Mouse (Mus musculus) limb, embryonic 10.5 days (tissue): Measurements from ENCODE around the gene Pla2g4b. TPM values are rescaled to one million over a fixed set of nuclear protein-coding genes. Genes with fewer than 3 reads are reported as not detected.

Experiments
- DNase-seq: peaks from one replicate; pipeline ENCODE4 v3.0.0-alpha.2; 2017; ENCODE audit warnings: low spot score
- H3K27ac ChIP-seq: fragments of 300-500 bp; sonication (generic); 2 replicates; pipeline ENCODE4 v1.5.1; 2016; ENCODE audit warnings: mild to moderate bottlenecking
- H3K27me3 ChIP-seq: fragments of 300-500 bp; sonication (generic); 2 replicates; pipeline ENCODE4 v1.6.1; 2016; ENCODE audit warnings: low read depth, mild to moderate bottlenecking; ENCODE audit not compliant: poor library complexity, severe bottlenecking
- H3K36me3 ChIP-seq: fragments of 300-500 bp; sonication (generic); 2 replicates; pipeline ENCODE4 v1.6.1; 2016; ENCODE audit warnings: mild to moderate bottlenecking, moderate library complexity
- H3K4me1 ChIP-seq: fragments of 300-500 bp; sonication (generic); 2 replicates; pipeline ENCODE4 v1.6.1; 2016
- H3K4me3 ChIP-seq: fragments of 300-500 bp; sonication (generic); 2 replicates; pipeline ENCODE4 v1.5.1; 2016; ENCODE audit warnings: mild to moderate bottlenecking, moderate library complexity
- H3K9me3 ChIP-seq: fragments of 300-500 bp; sonication (generic); replicated peaks from 2 replicates; pipeline ENCODE4 v1.6.1; 2016; ENCODE audit warnings: mild to moderate bottlenecking
- WGBS: fragments of 180-500 bp; shearing (Covaris S2); methylation state at CpG from one replicate; pipeline ENCODE4 v1.1.7; 2016; 5-methylcytosine and 5-hydroxymethylcytosine counted together
- polyA plus RNA-seq: library from polyadenylated mRNA; unstranded; fragments of >200 nt; fragmentation: Nextera tagmentation; extraction: Ambion mirVana; gene quantifications from 2 replicates; pipeline ENCODE4 v1.2.1, GENCODE M21; 2016

The Pla2g4b gene
- polyA plus RNA-seq, 1 experiment from 2014 or later, result 3.9 TPM

DNA sequence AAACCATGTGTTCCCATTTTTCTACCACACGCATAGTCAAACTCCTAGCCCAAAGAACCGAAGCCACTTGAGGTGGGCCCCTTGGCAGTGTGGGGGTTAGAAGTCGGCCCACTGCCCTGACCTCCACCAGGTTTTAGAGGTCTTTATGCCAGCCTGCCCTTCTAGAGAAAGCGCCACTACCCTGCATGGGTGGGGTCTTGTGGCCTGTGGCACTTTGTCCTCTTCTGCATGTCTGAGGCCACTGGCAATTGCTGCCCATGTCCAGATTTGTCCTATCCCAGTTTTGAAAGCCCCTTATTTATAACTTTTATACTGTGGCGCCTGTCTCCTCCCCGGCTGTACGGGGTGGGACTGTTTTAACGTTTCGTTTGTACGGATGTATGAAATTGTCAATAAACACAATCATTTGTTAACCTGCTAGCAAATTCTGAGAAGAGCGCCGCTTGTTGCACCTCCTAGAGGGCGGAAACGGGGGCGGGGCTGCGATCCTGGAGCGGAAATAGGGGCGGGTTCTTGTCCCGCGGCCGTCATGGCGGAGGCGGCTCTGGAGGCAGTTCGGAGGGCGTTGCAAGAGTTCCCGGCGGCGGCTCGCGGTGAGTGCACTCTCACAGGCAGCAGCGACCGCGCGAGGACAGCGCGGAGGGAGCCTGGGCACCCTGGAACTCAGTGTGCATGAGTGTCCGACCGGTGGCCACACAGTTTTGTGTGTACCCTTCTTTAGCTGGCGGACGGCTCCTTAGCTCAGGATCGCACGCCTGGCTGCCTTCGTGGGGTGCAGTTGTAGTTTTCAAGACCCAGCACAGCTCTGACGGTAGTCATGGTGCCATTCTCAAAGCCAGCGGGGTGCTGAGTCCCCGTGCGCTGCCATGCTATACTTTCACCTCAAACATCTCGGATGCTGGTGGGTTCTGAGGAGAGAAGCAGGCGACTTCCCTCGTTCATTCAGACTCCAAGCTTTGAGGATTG, 6.0 kb upstream of the Pla2g4b start, which contains the start of the genes Jmjd7 and Gm28042:
Jmjd7 (plus strand) TSS at position 500 of the 966 bp plus-strand sequence.
Gm28042 (plus strand) TSS at position 510 of the 966 bp plus-strand sequence.
- H3K36me3 ChIP-seq, result peaks cover 66% of the 10 kb centered on the region
- peak within 1 kb of the TSS; percentile 88 for H3K4me3 ChIP-seq
- H3K27ac ChIP-seq, result peak within 1 kb of the TSS; percentile 93
- DNase-seq, result peak; percentile 93
- H3K9me3 ChIP-seq, result no peaks in the 10 kb centered on the region
- H3K4me1 ChIP-seq, result peaks cover 20% of the 10 kb centered on the region
- H3K27me3 ChIP-seq, result no peaks in the 10 kb centered on the region
- WGBS, result 6% methylated on average over 50 of the region's 50 CpGs

DNA sequence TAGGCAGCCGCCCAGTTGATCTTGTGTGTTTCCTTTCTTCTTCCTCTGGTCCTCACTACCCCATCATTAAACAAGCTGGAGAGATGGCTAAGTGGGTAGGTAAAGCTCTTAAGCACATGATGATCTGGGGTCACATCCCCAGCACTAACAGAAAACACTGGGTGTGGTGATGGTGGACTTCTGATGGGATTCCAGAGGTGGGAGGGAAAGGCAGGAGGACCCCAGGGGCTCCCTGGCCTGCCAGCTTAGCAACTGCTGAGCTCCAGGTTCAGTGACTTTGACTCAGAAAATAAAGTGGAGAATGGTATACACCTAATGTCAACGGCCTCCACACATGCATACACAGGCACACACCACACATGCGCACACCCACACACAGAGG, 5.3 kb upstream of the Pla2g4b start:
- H3K27me3 ChIP-seq, result no peaks in the 10 kb centered on the region
- DNase-seq, result no peak
- peaks cover 22% of the 10 kb centered on the region for H3K4me1 ChIP-seq
- H3K36me3 ChIP-seq, result peaks cover 66% of the 10 kb centered on the region
- H3K9me3 ChIP-seq, result no peaks in the 10 kb centered on the region
- WGBS, result 50% methylated on average over 3 of the region's 3 CpGs
- peak overlapping the region; percentile 88 for H3K4me3 ChIP-seq
- peak overlapping the region; percentile 93 for H3K27ac ChIP-seq

DNA sequence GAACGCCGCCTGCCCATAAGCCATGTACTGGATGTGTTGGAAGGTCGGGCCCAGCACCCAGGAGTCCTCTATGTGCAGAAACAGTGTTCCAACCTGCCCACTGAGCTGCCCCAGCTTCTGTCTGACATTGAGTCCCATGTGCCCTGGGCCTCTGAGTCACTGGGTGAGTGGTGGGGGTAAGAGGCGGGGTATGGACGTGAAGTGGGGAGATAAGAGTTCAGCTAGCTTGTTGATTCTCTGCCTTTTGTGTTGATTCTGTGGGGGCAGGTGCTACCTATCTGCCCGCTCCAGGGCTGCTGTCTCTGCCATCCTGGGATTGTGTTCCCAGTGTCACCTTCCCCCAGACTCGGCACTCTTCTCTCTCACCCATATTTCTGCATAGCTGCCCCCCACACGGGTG, 2.8 kb upstream of the Pla2g4b start:
- Histone ChIP-seq H3K4me1 (peaks cover 22% of the 10 kb centered on the region), H3K27ac (no peak overlapping the region), H3K27me3 (no peaks in the 10 kb centered on the region), H3K36me3 (peaks cover 68% of the 10 kb centered on the region), H3K9me3 (no peaks in the 10 kb centered on the region), H3K4me3 (no peak overlapping the region)
- no peak for DNase-seq
- WGBS, result 92% methylated on average over 8 of the region's 8 CpGs

DNA sequence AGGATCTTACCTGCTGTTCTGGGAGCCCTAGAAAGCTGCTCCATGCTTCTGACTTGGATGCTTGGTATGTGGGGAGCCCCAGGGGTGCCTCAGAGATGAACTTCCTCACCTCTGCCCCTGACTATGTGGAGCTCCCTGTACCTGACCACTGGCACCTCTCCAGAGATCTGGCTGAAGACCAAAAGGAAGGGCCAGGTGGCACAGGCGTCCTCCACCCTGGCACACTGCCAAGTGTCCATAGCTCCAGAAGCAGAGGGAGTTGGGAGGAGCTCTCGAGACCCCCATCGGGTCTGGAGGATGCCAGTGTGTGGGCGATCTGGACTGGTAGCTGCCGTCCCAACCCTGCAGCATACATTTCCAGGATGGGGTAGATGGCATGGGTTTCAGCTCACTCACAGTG, 509 bp downstream of the Pla2g4b start:
- 90% methylated on average over 5 of the region's 5 CpGs for WGBS
- no peak overlapping the region for H3K27ac ChIP-seq
- H3K4me3 ChIP-seq, result no peak overlapping the region
- no peaks in the 10 kb centered on the region for H3K9me3 ChIP-seq
- 0 out of 2 replicates have a peak, but pooled peaks cover 4% of the 10 kb centered on the region for H3K4me1 ChIP-seq
- no peak for DNase-seq
- H3K36me3 ChIP-seq, result peaks cover 96% of the 10 kb centered on the region
- no peaks in the 10 kb centered on the region for H3K27me3 ChIP-seq

DNA sequence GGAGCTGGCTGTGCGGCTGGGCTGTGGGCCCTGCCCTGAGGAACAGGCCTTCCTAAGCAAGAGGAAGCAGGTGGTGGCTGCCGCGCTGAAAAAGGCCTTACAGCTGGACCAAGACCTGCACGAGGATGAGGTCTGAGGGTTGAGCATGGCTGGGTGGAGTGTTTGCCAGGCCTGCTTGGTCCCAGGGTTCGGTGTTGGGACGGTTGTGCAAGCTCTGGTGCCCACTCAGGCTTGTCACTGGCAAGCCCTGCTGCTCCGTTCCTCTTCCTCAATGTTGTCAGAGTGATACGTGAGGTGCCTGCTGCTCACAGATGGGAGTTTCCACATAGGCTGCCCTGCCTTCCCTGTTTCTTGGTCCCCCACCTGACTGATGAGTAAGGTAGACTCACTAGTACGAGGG, 4.5 kb downstream of the Pla2g4b start:
- 96% methylated on average over 9 of the region's 9 CpGs for WGBS
- H3K36me3 ChIP-seq, result peaks cover 98% of the 10 kb centered on the region

DNA sequence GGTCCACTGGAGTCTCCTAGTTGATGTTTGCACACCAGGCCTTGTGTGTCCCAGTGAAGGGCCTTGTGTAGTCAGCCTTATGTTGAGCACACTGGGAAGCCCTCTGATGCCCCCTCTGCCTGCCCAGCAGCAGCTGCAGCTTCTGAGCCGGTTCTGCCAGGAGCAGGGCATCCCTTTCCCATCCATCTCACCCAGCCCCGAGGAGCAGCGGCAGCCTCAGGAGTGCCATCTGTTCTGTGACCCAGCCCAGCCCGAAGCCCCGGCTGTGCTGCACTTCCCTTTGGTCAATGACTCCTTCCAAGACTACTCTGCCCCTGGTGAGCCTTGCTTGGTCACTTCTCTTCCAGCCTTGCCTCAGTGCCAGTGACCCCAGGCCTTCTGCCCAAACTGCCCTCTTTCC, 7.8 kb downstream of the Pla2g4b start:
- no peak for DNase-seq
- no peaks in the 10 kb centered on the region for H3K27me3 ChIP-seq

More for the DNA sequence above, 4.5 kb downstream of the Pla2g4b start:
- Histone ChIP-seq H3K4me3 (no peak overlapping the region), H3K9me3 (no peaks in the 10 kb centered on the region), H3K27ac (no peak overlapping the region), H3K27me3 (no peaks in the 10 kb centered on the region), H3K4me1 (no peaks in the 10 kb centered on the region)
- DNase-seq, result no peak

DNA sequence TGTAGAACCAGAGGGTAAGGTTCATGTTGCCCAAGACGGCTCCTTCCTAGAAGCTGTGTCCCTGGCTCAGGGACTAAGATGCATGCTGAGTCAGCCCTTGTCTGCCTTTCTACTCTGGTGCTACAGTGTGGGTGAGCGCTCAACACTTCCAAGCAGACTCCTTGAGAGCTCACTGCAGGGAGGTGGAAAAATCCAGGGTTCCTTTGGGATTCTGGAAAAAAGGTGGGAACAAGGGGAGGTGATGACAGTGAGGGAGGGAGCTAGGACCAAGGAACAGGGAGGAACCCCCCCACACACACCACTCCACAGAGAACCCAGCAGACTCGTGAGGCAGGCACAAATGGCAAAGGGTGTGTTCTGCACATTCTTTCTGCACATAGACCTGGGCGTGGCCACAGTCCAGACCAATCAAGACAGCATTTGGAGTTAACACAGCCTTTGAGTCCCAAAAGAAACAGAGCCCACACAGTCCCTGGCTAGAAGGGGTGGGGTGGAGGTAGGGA, 10.9 kb downstream of the Pla2g4b start:
- H3K36me3 ChIP-seq, result peaks cover 35% of the 10 kb centered on the region
- H3K4me1 ChIP-seq, result peaks cover 25% of the 10 kb centered on the region
- 61% methylated on average over 4 of the region's 4 CpGs for WGBS
- H3K4me3 ChIP-seq, result no peak overlapping the region
- no peaks in the 10 kb centered on the region for H3K9me3 ChIP-seq
- no peak overlapping the region for H3K27ac ChIP-seq
- H3K27me3 ChIP-seq, result no peaks in the 10 kb centered on the region
- no peak for DNase-seq

More for the DNA sequence above, 7.8 kb downstream of the Pla2g4b start:
- Histone ChIP-seq H3K4me1 (peaks cover 15% of the 10 kb centered on the region; the same call in 1 of the 2 replicates), H3K4me3 (no peak overlapping the region), H3K36me3 (peaks cover 67% of the 10 kb centered on the region), H3K27ac (no peak overlapping the region), H3K9me3 (no peaks in the 10 kb centered on the region)
- 87% methylated on average over 5 of the region's 5 CpGs for WGBS

DNA sequence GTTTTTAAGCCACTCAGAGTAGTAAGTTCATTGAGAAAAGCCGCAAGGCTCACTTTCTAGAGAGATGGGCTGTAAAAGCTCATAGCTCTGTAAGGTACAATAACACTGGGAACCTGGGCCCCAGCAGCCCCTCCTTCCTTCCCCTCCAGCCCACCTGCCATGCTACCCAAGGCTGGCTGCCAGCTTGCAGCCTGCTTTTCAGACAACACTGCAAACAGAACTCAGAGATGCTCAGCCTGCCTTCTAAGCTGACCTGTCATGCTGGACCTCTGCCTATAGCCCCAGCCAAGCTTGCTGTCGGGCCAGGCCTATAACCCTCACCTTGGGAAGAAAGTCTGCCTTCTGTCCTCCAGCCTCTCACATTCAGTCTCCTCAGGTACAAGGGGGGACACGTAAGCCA, 11.5 kb downstream of the Pla2g4b start:
- 66% methylated on average over 3 of the region's 3 CpGs for WGBS
- Histone ChIP-seq H3K4me1 (peaks cover 25% of the 10 kb centered on the region), H3K27ac (no peak overlapping the region), H3K9me3 (no peaks in the 10 kb centered on the region), H3K4me3 (no peak overlapping the region), H3K36me3 (peaks cover 30% of the 10 kb centered on the region), H3K27me3 (no peaks in the 10 kb centered on the region)
- DNase-seq, result no peak

DNA sequence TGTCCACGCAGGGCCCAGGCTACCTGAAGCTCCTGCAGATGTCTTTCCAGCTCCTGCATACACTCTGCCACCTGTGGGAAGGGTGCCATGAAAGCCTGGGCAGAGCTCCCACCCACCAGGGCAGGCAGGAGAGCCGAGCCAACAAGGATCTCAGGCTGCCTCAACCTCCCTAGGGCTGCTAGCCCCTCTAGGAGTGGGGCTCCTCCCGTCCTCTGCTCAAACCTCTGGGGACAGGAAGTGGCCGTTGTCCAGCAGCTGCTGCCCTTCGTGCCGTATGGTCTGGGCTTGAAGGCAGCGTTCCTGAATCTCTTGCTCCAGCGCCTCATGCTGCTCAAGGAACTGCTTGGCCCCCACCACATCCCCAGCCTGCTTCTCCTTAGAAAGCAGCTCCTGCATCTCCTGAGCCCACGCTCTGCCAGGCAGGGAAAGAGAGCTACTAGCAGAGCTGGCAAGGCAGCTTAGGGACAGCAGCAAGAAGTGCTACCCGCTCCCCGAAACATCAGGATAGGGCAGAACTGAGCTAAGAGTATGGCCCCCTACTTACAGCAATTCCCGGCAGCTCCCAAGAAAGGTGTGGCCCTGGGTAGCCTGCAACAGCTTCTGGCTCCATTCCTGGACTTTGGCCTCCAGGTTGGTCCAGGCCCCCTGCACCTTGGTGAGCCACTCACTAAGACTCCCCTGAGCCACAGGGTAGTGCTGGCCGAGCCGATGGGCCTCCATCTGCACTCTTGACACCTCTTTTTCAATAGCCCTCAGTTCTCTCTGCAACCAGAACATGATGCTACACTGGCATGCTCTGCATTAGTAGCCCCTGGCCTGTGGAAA, 13.5 kb downstream of the Pla2g4b start:
- WGBS, result 72% methylated on average over 14 of the region's 14 CpGs

DNA sequence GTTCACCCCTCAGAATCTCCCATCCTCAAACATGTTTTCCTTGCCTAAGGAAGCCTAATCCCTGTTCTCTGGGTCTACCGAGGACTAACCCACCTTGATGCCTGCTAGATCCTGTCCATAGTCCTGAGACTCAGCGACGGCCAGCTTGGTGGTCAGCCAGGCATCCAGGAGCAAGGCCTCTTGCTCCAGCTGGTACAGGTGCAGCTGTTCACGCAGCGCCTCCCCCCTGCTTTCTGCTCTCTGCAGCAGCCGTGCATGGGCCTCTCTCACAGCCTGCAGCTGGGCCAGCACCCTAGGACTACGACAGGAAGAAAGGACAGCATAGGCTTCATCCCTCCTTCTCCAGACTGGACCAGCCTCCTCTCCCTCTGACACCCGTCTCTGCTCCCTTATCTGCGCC, 15.0 kb downstream of the Pla2g4b start:
- 79% methylated on average over 9 of the region's 9 CpGs for WGBS
- DNase-seq, result no peak
- H3K27me3 ChIP-seq, result no peaks in the 10 kb centered on the region
- H3K36me3 ChIP-seq, result no peaks in the 10 kb centered on the region
- no peak overlapping the region for H3K4me3 ChIP-seq
- H3K9me3 ChIP-seq, result no peaks in the 10 kb centered on the region
- H3K4me1 ChIP-seq, result peaks cover 28% of the 10 kb centered on the region
- H3K27ac ChIP-seq, result no peak overlapping the region

More for the DNA sequence above, 13.5 kb downstream of the Pla2g4b start:
- Histone ChIP-seq H3K36me3 (peaks cover 10% of the 10 kb centered on the region), H3K27me3 (no peaks in the 10 kb centered on the region), H3K27ac (peak overlapping the region; percentile 5; the same call in 1 of the 2 replicates), H3K4me1 (peaks cover 28% of the 10 kb centered on the region), H3K4me3 (no peak overlapping the region), H3K9me3 (no peaks in the 10 kb centered on the region)
- no peak for DNase-seq

DNA sequence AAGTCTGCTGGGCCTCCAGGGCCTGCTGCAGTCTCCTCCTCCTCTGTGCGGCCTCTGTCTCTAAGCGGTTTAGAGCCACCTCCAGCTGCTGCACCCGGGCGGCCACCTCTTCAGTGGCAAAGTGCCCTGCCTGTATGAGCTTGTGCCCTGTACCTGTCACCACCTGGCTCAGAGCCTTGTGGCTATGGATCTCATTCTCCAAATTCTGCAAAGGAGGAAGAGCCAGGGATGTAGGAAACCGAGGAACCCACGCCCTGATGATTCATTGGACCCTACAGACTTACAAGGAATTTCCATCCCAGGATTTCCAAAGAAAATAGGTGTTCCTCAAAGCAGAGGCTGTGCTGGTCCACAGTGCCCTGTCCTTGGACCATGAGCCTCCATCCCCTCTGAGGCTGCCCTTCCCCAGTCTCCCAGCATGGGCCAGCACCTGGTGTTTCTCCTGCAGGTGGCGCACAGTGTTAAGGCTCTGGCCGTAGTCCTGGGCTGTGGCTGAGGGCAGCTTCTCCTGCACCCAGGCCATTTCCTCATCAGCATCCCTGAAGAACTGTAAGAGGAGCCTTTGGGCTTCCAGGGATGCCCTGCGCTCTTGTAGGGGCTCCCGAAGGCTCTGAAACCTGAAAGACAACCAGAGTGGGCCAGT, 16.5 kb downstream of the Pla2g4b start:
- H3K4me1 ChIP-seq, result peaks cover 17% of the 10 kb centered on the region
- no peaks in the 10 kb centered on the region for H3K27me3 ChIP-seq
- H3K4me3 ChIP-seq, result no peak overlapping the region
- no peak overlapping the region for H3K27ac ChIP-seq
- peak; percentile 63 for DNase-seq
- H3K9me3 ChIP-seq, result no peaks in the 10 kb centered on the region
- 59% methylated on average over 10 of the region's 10 CpGs for WGBS
- no peaks in the 10 kb centered on the region for H3K36me3 ChIP-seq

DNA sequence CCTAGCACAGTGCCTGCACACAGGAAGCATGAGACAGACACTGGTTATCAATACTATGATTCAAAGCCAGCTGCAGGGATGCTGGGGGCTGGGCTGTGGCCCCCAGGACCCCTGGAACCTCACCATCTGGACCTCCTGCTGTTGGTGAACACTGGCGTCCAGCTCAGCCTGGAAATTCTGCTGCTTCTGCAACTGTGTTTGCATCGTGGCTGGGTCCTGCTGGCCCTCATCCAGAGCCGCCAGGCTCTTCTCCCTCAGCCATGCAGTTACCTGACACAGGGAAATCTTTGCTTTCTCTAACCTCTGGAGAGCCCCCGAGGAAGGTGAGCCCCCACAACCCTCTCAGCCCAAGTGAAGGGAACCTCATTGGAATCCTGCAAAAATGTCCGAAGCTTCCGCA, 18.2 kb downstream of the Pla2g4b start:
- 78% methylated on average over 6 of the region's 6 CpGs for WGBS
- H3K4me1 ChIP-seq, result peaks cover 9% of the 10 kb centered on the region
- H3K36me3 ChIP-seq, result no peaks in the 10 kb centered on the region
- H3K4me3 ChIP-seq, result no peak overlapping the region
- no peak overlapping the region for H3K27ac ChIP-seq
- no peaks in the 10 kb centered on the region for H3K27me3 ChIP-seq
- DNase-seq, result no peak
- no peaks in the 10 kb centered on the region for H3K9me3 ChIP-seq
